Mouse (Mus musculus) cerebellum, adult 8-10 months (tissue): Measurements from ENCODE around the gene Wdr26.

Experiments used
- DNase-seq: peaks from one replicate; pipeline ENCODE4 v3.0.0; 2022

The Wdr26 gene

GRCm38 (mm10) chr1:181211920-181212633 is at the start of gene Wdr26:
Gene Wdr26 (minus strand): TSS chr1:181212001.
- DNase-seq, result peak; percentile 77

DNA sequence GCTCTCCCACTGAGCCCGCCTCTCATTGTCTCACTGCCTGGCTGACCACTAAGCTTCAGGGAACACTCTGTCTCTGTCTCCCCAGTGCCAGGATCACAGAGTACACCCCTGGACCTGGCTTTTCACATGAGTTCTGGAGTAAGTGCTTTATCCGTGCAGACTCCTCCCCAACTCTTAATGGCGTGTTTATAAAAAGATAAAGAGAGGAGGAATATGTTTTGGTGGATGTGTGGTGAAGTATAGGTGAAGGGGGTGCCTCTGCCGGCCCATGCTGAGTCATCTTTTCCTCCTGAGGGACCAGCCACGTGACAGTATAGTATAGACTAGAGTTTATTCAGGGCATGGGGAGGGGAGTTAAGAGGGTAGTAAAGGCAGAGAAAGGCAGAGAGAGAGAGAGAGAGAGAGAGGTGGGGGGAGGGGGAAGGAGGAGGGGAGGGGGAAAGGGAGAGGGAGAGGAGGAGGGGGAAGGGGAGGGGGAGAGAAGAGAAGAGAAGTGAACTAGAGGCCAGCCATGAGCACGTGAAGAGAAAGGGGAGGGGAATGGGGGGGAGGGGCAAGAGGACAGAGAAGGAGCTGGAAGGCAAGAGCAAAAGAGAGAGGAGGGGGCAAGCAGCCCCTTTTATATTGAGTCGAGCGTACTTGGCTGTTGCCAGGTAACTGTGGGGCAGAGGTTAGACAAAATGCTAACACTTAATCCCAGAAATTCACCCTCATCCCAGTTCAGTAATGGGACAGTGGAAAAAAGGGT is 49.3 kb upstream of the Wdr26 start:
- no peak for DNase-seq

GRCm38 (mm10) chr1:181260422-181260821 is 48.6 kb upstream of the Wdr26 start:
- DNase-seq, result no peak

GRCm38 (mm10) chr1:181259626-181260410 is 48.0 kb upstream of the Wdr26 start:
- no peak for DNase-seq

- no peak for DNase-seq
These were observed 47.3 kb upstream of the Wdr26 start for GRCm38 (mm10) chr1:181259056-181259455.

- DNase-seq, result no peak
These were observed 46.8 kb upstream of the Wdr26 start for GRCm38 (mm10) chr1:181258616-181259015.

DNA sequence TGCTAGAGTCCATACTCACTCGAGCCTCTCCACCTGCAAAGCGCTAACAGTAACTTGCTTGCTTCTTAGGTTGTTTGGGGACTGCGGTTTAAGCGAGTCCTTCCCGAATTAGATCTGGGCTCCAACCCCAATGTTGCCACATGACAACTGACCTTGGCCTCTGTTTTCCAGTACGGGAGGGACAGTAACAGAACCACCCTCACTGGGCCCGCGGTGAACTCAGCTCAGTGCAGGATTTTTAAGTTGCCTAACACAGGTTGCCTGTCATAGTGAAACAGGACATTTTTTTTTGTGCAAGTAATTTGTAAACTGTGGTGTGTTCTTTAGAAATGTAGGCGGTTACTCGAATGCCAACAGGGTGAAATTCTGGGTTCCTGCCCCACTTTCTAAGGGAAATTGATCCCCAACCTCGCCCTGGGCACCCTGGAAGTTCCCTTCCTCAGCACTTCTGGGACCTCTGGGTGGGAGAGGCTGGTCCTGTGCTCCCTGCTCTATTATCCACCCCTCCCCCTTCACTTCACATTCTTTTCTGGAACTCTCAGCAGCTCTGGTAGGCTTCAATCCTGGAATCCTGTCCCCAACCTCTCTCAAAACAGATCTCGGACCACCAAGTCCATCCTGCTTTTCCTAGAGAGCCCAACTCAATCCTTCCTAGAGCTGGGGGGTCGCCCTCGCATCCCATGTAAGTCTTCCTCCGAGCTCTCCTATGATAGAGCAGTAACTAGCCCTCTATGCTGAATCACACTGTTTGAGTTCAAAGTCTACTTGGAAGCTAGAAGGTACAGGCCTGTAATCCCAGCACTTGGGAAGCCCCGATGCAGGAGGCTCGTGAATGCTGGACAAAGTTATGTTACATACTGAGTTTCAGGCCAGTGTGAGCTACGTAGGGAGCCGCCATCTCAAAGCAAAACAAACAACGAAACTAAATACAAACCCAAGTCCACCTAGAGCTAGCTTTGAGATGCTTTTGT is 46.1 kb upstream of the Wdr26 start:
- DNase-seq, result no peak

- no peak for DNase-seq
These were observed 45.1 kb upstream of the Wdr26 start for GRCm38 (mm10) chr1:181256689-181257584.

DNA sequence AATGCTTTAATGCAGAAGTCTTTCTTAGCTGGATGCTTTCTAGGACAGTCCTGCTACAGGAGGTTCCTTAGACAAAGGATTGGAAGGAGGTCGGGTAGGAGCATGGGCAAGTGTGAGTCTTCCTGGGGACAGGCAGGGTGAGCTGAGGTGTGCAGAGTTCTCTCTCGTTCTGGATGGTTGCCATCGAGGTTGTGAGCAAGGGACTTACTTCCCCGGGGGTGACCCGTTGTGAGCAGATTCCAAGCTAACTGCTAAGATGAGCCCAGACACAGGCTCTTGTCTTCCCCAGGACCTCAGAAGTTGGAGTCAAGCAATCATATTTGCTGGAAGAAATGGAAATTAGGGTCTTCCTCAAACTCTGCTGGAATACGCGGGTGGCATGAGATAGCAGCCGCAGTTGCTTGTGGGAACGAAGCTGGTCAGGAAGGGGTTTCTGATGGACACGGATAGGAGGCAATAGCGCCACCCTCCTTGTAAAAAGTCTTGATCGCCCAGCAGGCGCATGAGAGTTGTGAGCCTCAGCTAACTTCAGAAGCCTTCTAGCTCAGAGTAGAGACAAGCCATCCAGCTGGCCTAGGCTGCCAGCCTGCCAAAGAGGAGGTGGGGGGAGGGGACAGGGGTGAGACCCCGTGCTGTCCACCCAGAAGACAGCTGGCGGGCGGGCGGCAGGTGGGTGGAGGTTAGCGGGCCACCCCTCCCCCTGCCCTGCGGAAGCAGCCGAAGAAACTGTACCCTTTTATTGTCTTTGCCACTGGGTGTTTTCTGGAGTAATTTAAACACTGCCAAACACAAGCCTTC is 44.3 kb upstream of the Wdr26 start:
- no peak for DNase-seq

DNA sequence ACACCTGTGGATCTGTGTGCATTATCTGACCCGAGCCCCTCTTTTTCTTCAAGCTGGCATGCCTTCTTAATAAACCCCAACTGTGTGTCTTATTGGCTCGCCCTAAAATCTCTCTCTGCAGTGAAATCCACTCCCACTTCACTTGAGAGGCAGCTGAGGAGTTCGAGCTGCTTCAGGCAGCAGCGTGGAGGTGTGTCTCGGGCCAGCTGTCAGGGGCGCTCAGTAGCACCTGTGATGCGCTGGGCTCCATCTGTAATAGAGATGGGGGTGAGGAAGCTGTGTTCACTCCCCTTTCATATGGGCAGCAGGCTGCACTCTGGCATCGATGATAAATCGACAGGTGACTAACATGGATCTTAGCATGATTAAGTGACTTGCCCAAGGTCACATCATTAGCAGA is 43.6 kb upstream of the Wdr26 start:
- DNase-seq, result no peak

DNA sequence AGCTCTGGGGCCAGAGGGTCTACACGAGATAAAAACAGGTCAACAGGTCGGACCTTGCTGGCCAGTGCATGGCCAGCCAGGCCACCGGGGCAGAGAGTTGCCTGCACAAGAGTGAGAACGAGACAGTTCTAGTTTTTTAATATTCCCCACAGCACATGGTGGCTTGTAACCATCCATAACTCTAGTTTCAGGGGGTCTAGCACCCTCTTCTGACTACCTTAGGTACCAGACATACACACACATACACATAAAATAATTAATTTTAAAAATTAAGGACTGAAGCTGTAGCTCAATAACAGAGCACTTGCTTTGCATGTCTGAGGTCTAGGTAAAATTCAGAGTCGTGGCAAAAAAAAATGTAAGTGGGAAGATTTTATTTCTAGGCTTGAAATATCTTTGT is 39.8 kb upstream of the Wdr26 start:
- DNase-seq, result no peak

- DNase-seq, result no peak
These were observed 39.2 kb upstream of the Wdr26 start for GRCm38 (mm10) chr1:181250961-181251360.

DNA sequence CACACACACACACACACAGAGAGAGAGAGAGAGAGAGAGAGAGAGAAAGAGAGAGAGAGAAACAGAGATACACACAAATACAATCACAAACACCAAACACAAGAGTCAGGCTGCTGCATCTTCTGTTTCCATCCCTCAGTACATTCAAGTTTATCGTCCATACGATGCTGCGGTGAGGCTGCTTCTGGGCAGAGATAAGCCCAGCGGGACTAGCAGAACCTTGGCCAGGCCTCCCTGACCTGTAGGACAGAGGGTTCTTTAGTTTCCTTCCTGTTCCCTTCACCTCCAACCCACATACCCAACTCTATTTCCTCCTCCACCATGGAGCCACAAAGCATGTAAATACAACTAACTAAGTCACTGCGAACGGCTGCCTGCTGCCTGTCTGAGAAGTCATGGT is 37.7 kb upstream of the Wdr26 start:
- DNase-seq, result no peak

- DNase-seq, result no peak
These were observed 35.4 kb upstream of the Wdr26 start for GRCm38 (mm10) chr1:181247175-181247574.

GRCm38 (mm10) chr1:181246487-181247138 is 34.8 kb upstream of the Wdr26 start:
- DNase-seq, result no peak

- DNase-seq, result no peak
These were observed 34.0 kb upstream of the Wdr26 start for GRCm38 (mm10) chr1:181245554-181246486.

DNA sequence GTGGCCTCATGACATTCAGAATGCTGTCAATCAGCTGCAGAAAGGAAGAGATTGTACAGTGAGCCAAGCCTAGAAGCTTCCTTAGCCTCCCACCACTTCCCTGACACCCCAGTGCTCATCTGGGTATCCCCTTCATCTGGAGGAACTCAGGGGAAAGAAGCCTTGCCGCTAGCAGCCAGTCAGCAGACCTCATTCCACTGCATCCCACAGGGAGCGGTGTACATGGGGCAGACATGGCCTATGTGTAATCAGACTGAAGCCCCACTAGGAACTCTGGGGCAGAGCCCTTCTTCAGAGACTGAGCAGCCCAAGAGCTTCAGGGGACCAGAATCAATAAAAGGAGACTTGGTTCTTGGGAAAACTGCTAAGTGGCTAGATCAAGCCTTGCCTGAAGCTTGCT is 33.3 kb upstream of the Wdr26 start:
- no peak for DNase-seq

GRCm38 (mm10) chr1:181241185-181241584 is 29.4 kb upstream of the Wdr26 start:
- no peak for DNase-seq

- no peak for DNase-seq
These were observed 25.5 kb upstream of the Wdr26 start for GRCm38 (mm10) chr1:181237332-181237731.
